ENCODE assay signal across 8 mouse cellular contexts in the genomic region with DNA sequence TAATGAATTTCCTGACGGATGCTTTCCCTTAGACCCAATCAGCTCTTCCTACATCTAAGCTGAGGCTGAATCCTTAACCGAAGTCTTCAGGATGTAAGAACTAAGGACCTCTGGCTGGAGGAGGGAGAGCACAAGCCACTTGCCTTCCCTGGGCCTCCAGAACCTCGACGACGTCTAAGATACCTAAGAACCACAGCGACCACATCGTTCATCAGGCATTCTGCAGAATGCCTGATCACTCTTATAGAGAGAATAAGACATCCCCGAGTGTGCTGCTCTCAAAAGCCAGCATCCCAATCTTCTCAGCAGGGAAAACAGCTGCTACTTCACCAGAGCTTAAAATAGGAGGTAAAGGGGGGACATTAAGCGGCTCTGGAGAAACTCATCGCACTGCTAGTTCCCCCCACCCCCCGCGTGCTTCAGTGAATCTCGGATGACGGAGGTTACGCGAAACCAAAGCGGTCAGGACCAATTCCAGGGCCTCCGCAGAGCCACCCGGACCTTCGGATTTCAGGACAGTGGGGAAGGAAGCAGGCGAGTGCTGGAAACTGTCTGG. TPM values are rescaled to one million over a fixed set of nuclear protein-coding genes. Genes with fewer than 3 reads are reported as not detected.
DNase-seq lines count a peak whose midpoint lies in the region; ATAC-seq lines count a peak whose summit lies in the region.

No protein-coding gene starts in this region.

- peak overlapping the region; percentile 82 for H3K9ac ChIP-seq in neural tube, embryonic 11.5 days (ENCODE audit: low read length)
- H3K9ac ChIP-seq in intestine, embryonic 14.5 days (ENCODE audit: low read length) = peak overlapping the region; percentile 91
- peak overlapping the region; percentile 90 for H3K9ac ChIP-seq in midbrain, embryonic 12.5 days (replicated peaks)

- no peak for DNase-seq in frontal cortex, postnatal 10 days (ENCODE audit: low spot score in 2 of 2)
- no peak for DNase-seq in neural tube, embryonic 11.5 days (ENCODE audit: low spot score)
- DNase-seq in neural tube, embryonic 10.5 days (ENCODE audit: extremely low spot score, low spot score) = no peak
- DNase-seq in embryo, embryonic 11 days = peak; percentile 38
- no peak for DNase-seq in intestine, embryonic 14.5 days (ENCODE audit: low spot score)
- no peak for DNase-seq in layer of hippocampus, adult 9-10 months (ENCODE audit: low spot score)

- peak overlapping the region; percentile 31 for H3K4me2 ChIP-seq in neural tube, embryonic 11.5 days (ENCODE audit: low read depth)
- peak overlapping the region; percentile 85 for H3K4me2 ChIP-seq in intestine, embryonic 14.5 days (ENCODE audit: low read length)
- H3K4me2 ChIP-seq in midbrain, embryonic 12.5 days (replicated peaks) = peak overlapping the region; percentile 76

- under 1% methylated on average over 21 of the region's 21 CpGs for WGBS in neural tube, embryonic 11.5 days
- WGBS in intestine, embryonic 14.5 days = 0% methylated on average over 21 of the region's 21 CpGs
- under 1% methylated on average over 21 of the region's 21 CpGs for WGBS in midbrain, embryonic 12.5 days

- H3K27ac ChIP-seq in neural tube, embryonic 11.5 days (ENCODE audit: low read depth, low read length) = peak overlapping the region; percentile 82
- peak overlapping the region; percentile 92 for H3K27ac ChIP-seq in intestine, embryonic 14.5 days (ENCODE audit: low read depth)
- H3K27ac ChIP-seq in midbrain, embryonic 12.5 days (replicated peaks) = peak overlapping the region; percentile 93

- peak; percentile 42 for ATAC-seq in frontal cortex, adult (ENCODE audit: low TSS enrichment)
- ATAC-seq in neural tube, embryonic 11.5 days (ENCODE audit: insufficient read depth, low FRiP score, low TSS enrichment) = no peak
- no peak for ATAC-seq in intestine, embryonic 14.5 days (replicated peaks; ENCODE audit: low FRiP score, low TSS enrichment, low read depth)
- ATAC-seq in midbrain, embryonic 12.5 days (ENCODE audit: low FRiP score, low read depth) = no peak

- H3K9me3 ChIP-seq in neural tube, embryonic 11.5 days (ENCODE audit: control insufficient read depth, low read length) = no peaks in the 10 kb centered on the region
- no peaks in the 10 kb centered on the region for H3K9me3 ChIP-seq in intestine, embryonic 14.5 days (ENCODE audit: control insufficient read depth, low read length)
- H3K9me3 ChIP-seq in midbrain, embryonic 12.5 days = no peaks in the 10 kb centered on the region

- H3K4me1 ChIP-seq in neural tube, embryonic 11.5 days (ENCODE audit: control insufficient read depth, insufficient read depth, low read length) = peaks cover 8% of the 10 kb centered on the region
- H3K4me1 ChIP-seq in intestine, embryonic 14.5 days (replicated peaks; ENCODE audit: control insufficient read depth, insufficient read depth, low read length) = peaks cover 10% of the 10 kb centered on the region
- H3K4me1 ChIP-seq in midbrain, embryonic 12.5 days = peaks cover 13% of the 10 kb centered on the region

- H3K4me3 ChIP-seq in neural tube, embryonic 11.5 days (ENCODE audit: low read depth, low read length) = peak overlapping the region; percentile 76
- H3K4me3 ChIP-seq in intestine, embryonic 14.5 days (ENCODE audit: low read depth, low read length) = peak overlapping the region; percentile 67
- H3K4me3 ChIP-seq in midbrain, embryonic 12.5 days = peak overlapping the region; percentile 71

- H3K36me3 ChIP-seq in neural tube, embryonic 11.5 days (ENCODE audit: control insufficient read depth, insufficient read depth, low read length) = no peaks in the 10 kb centered on the region
- H3K36me3 ChIP-seq in intestine, embryonic 14.5 days (ENCODE audit: control insufficient read depth, insufficient read depth, low read length) = 0 out of 2 replicates have a peak, but pooled peaks cover 4% of the 10 kb centered on the region
- no peaks in the 10 kb centered on the region; the same call in 1 of the 2 replicates for H3K36me3 ChIP-seq in midbrain, embryonic 12.5 days

- no peaks in the 10 kb centered on the region for H3K27me3 ChIP-seq in neural tube, embryonic 11.5 days (ENCODE audit: control insufficient read depth, insufficient read depth, low read length)
- no peaks in the 10 kb centered on the region for H3K27me3 ChIP-seq in intestine, embryonic 14.5 days (replicated peaks; ENCODE audit: control insufficient read depth, insufficient read depth, low read length)
- no peaks in the 10 kb centered on the region for H3K27me3 ChIP-seq in midbrain, embryonic 12.5 days

RNA-seq across cellular contexts. Expression of a gene that starts 0.6 kb away (rescaled TPM):
- polyA plus RNA-seq in neural tube, embryonic 11.5 days (2014; fragmentation: Nextera tagmentation; extraction: Ambion mirVana) = 147 and 150 TPM in 2 replicates
- 130 and 133 TPM in 2 replicates for polyA plus RNA-seq in intestine, embryonic 14.5 days (2014; fragmentation: Nextera tagmentation; extraction: Ambion mirVana)
- polyA plus RNA-seq in midbrain, embryonic 12.5 days (2016; fragmentation: Nextera tagmentation; extraction: Ambion mirVana) = 128 and 135 TPM in 2 replicates

RNA-seq across cellular contexts. Expression of a gene that starts 18.6 kb away (rescaled TPM):
- not detected in 2 replicates for polyA plus RNA-seq in neural tube, embryonic 11.5 days (2014; fragmentation: Nextera tagmentation; extraction: Ambion mirVana)
- polyA plus RNA-seq in intestine, embryonic 14.5 days (2014; fragmentation: Nextera tagmentation; extraction: Ambion mirVana) = not detected in 2 replicates
- polyA plus RNA-seq in midbrain, embryonic 12.5 days (2016; fragmentation: Nextera tagmentation; extraction: Ambion mirVana) = not detected in 2 replicates

RNA-seq across cellular contexts. Expression of a gene that starts 25.3 kb away (rescaled TPM):
- polyA plus RNA-seq in neural tube, embryonic 11.5 days (2014; fragmentation: Nextera tagmentation; extraction: Ambion mirVana) = not detected in 2 replicates
- not detected in 2 replicates for polyA plus RNA-seq in intestine, embryonic 14.5 days (2014; fragmentation: Nextera tagmentation; extraction: Ambion mirVana)
- not detected in 2 replicates for polyA plus RNA-seq in midbrain, embryonic 12.5 days (2016; fragmentation: Nextera tagmentation; extraction: Ambion mirVana)

Comparison
In these comparisons a context has a peak if more than half of its experiments do, and no peak if none do; other contexts are left out.
1. H3K4me2 ChIP-seq: peak in every context shown above with its lines; median percentile 85 in intestine, embryonic 14.5 days; 76 in midbrain, embryonic 12.5 days; 31 in neural tube, embryonic 11.5 days.